Mouse (Mus musculus) cortical plate, adult 2 months (tissue): ENCODE data around the gene Hist2h2aa1. TPM values are rescaled to one million over a fixed set of nuclear protein-coding genes. Genes with fewer than 3 reads are reported as not detected.

Experiments
- H3K27ac ChIP-seq: fragments of 200-500 bp; 2 replicates; pipeline ENCODE4 v1.5.1; 2012; ENCODE audit warnings: low read length, control low read depth, inconsistent platforms; ENCODE audit not compliant: insufficient read depth
- H3K4me1 ChIP-seq: fragments of 200-500 bp; 2 replicates; pipeline ENCODE4 v1.6.1; 2011; ENCODE audit warnings: low read length; ENCODE audit not compliant: control insufficient read depth, insufficient read depth
- H3K4me3 ChIP-seq: fragments of 200-500 bp; 2 replicates; pipeline ENCODE4 v1.5.1; 2011; ENCODE audit warnings: mild to moderate bottlenecking, low read length, control low read depth; ENCODE audit not compliant: insufficient read depth
- CTCF ChIP-seq: fragments of 200-500 bp; IDR thresholded peaks from 2 replicates; pipeline ENCODE4 v1.5.1; 2011; ENCODE audit warnings: mild to moderate bottlenecking, control low read depth, low read length; ENCODE audit not compliant: insufficient read depth; ENCODE audit errors: extremely low read depth
- POLR2A ChIP-seq: fragments of 200-500 bp; IDR thresholded peaks from 2 replicates; pipeline ENCODE4 v1.6.1; 2011; ENCODE audit warnings: mild to moderate bottlenecking, low read length, control low read depth; ENCODE audit not compliant: insufficient read depth; ENCODE audit errors: extremely low read depth
- polyA plus RNA-seq: library from polyadenylated mRNA; depleted of rRNA; stranded (reverse); fragments of >200 nt; gene quantifications from 2 replicates; pipeline ENCODE4 v1.2.3, GENCODE M21; 2012

Hist2h2aa1 gene
- polyA plus RNA-seq, 1 experiment: 156 TPM

GRCm38 (mm10) chr3:96251787-96252186, 6.5 kb downstream of the Hist2h2aa1 start:
- Histone ChIP-seq H3K4me3 (no peak overlapping the region), H3K4me1 (no peaks in the 10 kb centered on the region)
- no peak for TF ChIP-seq CTCF
- no peak for TF ChIP-seq POLR2A

GRCm38 (mm10) chr3:96254683-96255355, 9.5 kb downstream of the Hist2h2aa1 start:
- Histone ChIP-seq H3K4me3 (no peak overlapping the region), H3K27ac (no peak overlapping the region), H3K4me1 (no peaks in the 10 kb centered on the region)
- TF ChIP-seq POLR2A (no peak), CTCF (no peak)

More at GRCm38 (mm10) chr3:96251787-96252186, 6.5 kb downstream of the Hist2h2aa1 start:
- no peak overlapping the region for H3K27ac ChIP-seq

- no peak overlapping the region for H3K27ac ChIP-seq
- H3K4me1 ChIP-seq: no peaks in the 10 kb centered on the region
- H3K4me3 ChIP-seq: no peak overlapping the region
- TF ChIP-seq POLR2A (no peak), CTCF (no peak)
Measured at GRCm38 (mm10) chr3:96255926-96256593, 10.8 kb downstream of the Hist2h2aa1 start.

GRCm38 (mm10) chr3:96257190-96257589, 11.9 kb downstream of the Hist2h2aa1 start:
- Histone ChIP-seq H3K4me3 (no peak overlapping the region), H3K27ac (no peak overlapping the region), H3K4me1 (no peaks in the 10 kb centered on the region; the same call in 1 of the 2 replicates)
- TF ChIP-seq POLR2A (no peak), CTCF (no peak)

- TF ChIP-seq CTCF (no peak), POLR2A (no peak)
- H3K4me3 ChIP-seq: no peak overlapping the region
- H3K27ac ChIP-seq: no peak overlapping the region
- H3K4me1 ChIP-seq: no peaks in the 10 kb centered on the region; the same call in 1 of the 2 replicates
Measured at GRCm38 (mm10) chr3:96260220-96260619, 14.9 kb downstream of the Hist2h2aa1 start.

GRCm38 (mm10) chr3:96261623-96262022, 16.3 kb downstream of the Hist2h2aa1 start:
- no peak for TF ChIP-seq CTCF
- no peak for TF ChIP-seq POLR2A
- Histone ChIP-seq H3K4me3 (peak overlapping the region; percentile 59), H3K4me1 (no peaks in the 10 kb centered on the region; the same call in 1 of the 2 replicates), H3K27ac (peak overlapping the region; percentile 7; the same call in 1 of the 2 replicates)

GRCm38 (mm10) chr3:96262216-96262875, 17.0 kb downstream of the Hist2h2aa1 start:
- H3K27ac ChIP-seq: peak overlapping the region; percentile 78
- H3K4me1 ChIP-seq: no peaks in the 10 kb centered on the region; the same call in 1 of the 2 replicates
- no peak for TF ChIP-seq CTCF
- peak; percentile 91 for TF ChIP-seq POLR2A
- H3K4me3 ChIP-seq: peak overlapping the region; percentile 59

GRCm38 (mm10) chr3:96262979-96263550, 17.8 kb downstream of the Hist2h2aa1 start, which contains the start of gene Hist2h4:
Gene Hist2h4 (minus strand): TSS chr3:96263311.
- TF ChIP-seq CTCF: no peak
- TF ChIP-seq POLR2A: peak; percentile 100
- Histone ChIP-seq H3K4me1 (peaks cover 2% of the 10 kb centered on the region; the same call in 1 of the 2 replicates), H3K4me3 (peak within 1 kb of the TSS; percentile 59), H3K27ac (peak within 1 kb of the TSS; percentile 85)
